Mouse (Mus musculus): ENCODE data around the gene Hivep3. TPM values are rescaled to one million over a fixed set of nuclear protein-coding genes. Genes with fewer than 3 reads are reported as not detected.

The Hivep3 gene
- total RNA-seq, 1 experiment from 2014 or later, result 6.3 TPM

GRCm38 (mm10) chr4:119896572-119896971, 163.0 kb downstream of the Hivep3 start:
- ATAC-seq (replicated peaks; ENCODE audit: low read depth, poor library complexity, severe bottlenecking), result no peak

- peak; percentile 66 for ATAC-seq (replicated peaks; ENCODE audit: low read depth, poor library complexity, severe bottlenecking)
These were observed 163.7 kb downstream of the Hivep3 start for GRCm38 (mm10) chr4:119897054-119897855.

- no peak for ATAC-seq (replicated peaks; ENCODE audit: low read depth, poor library complexity, severe bottlenecking)
These were observed 168.2 kb downstream of the Hivep3 start for GRCm38 (mm10) chr4:119901556-119902491.

GRCm38 (mm10) chr4:119903328-119903727, 169.7 kb downstream of the Hivep3 start:
- 0 out of 2 replicates have a peak, but pooled peaks have one; percentile 39 for ATAC-seq (replicated peaks; ENCODE audit: low read depth, poor library complexity, severe bottlenecking)

- peak; percentile 54; the same call in 1 of the 2 replicates for ATAC-seq (replicated peaks; ENCODE audit: low read depth, poor library complexity, severe bottlenecking)
These were observed 170.2 kb downstream of the Hivep3 start for GRCm38 (mm10) chr4:119903806-119904205.

- ATAC-seq (replicated peaks; ENCODE audit: low read depth, poor library complexity, severe bottlenecking), result no peak
These were observed 170.7 kb downstream of the Hivep3 start for GRCm38 (mm10) chr4:119904296-119904695.

GRCm38 (mm10) chr4:119907106-119907505, 173.5 kb downstream of the Hivep3 start:
- no peak for ATAC-seq (replicated peaks; ENCODE audit: low read depth, poor library complexity, severe bottlenecking)

GRCm38 (mm10) chr4:119911071-119911904, 177.7 kb downstream of the Hivep3 start:
- ATAC-seq (replicated peaks; ENCODE audit: low read depth, poor library complexity, severe bottlenecking), result peak; percentile 36; the same call in 1 of the 2 replicates

- no peak for ATAC-seq (replicated peaks; ENCODE audit: low read depth, poor library complexity, severe bottlenecking)
These were observed 178.6 kb downstream of the Hivep3 start for GRCm38 (mm10) chr4:119912216-119912615.

GRCm38 (mm10) chr4:119914194-119914593, 180.6 kb downstream of the Hivep3 start:
- ATAC-seq (replicated peaks; ENCODE audit: low read depth, poor library complexity, severe bottlenecking), result no peak

- no peak for ATAC-seq (replicated peaks; ENCODE audit: low read depth, poor library complexity, severe bottlenecking)
These were observed 181.5 kb downstream of the Hivep3 start for GRCm38 (mm10) chr4:119915069-119915468.

GRCm38 (mm10) chr4:119917502-119917901, 183.9 kb downstream of the Hivep3 start:
- 0 out of 2 replicates have a peak, but pooled peaks have one; percentile 66 for ATAC-seq (replicated peaks; ENCODE audit: low read depth, poor library complexity, severe bottlenecking)

GRCm38 (mm10) chr4:119919349-119919748, 185.8 kb downstream of the Hivep3 start:
- ATAC-seq (replicated peaks; ENCODE audit: low read depth, poor library complexity, severe bottlenecking), result no peak

GRCm38 (mm10) chr4:119921022-119921717, 187.6 kb downstream of the Hivep3 start:
- no peak for ATAC-seq (replicated peaks; ENCODE audit: low read depth, poor library complexity, severe bottlenecking)

- no peak for ATAC-seq (replicated peaks; ENCODE audit: low read depth, poor library complexity, severe bottlenecking)
These were observed 188.2 kb downstream of the Hivep3 start for GRCm38 (mm10) chr4:119921723-119922266.

- peak; percentile 60; the same call in 1 of the 2 replicates for ATAC-seq (replicated peaks; ENCODE audit: low read depth, poor library complexity, severe bottlenecking)
These were observed 189.4 kb downstream of the Hivep3 start for GRCm38 (mm10) chr4:119922945-119923344.

- ATAC-seq (replicated peaks; ENCODE audit: low read depth, poor library complexity, severe bottlenecking), result no peak
These were observed 189.8 kb downstream of the Hivep3 start for GRCm38 (mm10) chr4:119923410-119923809.

- ATAC-seq (replicated peaks; ENCODE audit: low read depth, poor library complexity, severe bottlenecking), result no peak
These were observed 191.5 kb downstream of the Hivep3 start for GRCm38 (mm10) chr4:119925052-119925451.

GRCm38 (mm10) chr4:119931923-119932322, 198.3 kb downstream of the Hivep3 start:
- no peak for ATAC-seq (replicated peaks; ENCODE audit: low read depth, poor library complexity, severe bottlenecking)

All from common myeloid progenitor, adult 5-6 weeks (primary cell).